Mouse (Mus musculus) bone marrow macrophage, adult 2 months (primary cell): Measurements from ENCODE around the gene Akr1c19.

Source experiments
- CTCF ChIP-seq: IDR thresholded peaks from 2 replicates; pipeline ENCODE4 v1.5.1; 2012; ENCODE audit warnings: low read depth, mild to moderate bottlenecking, low read length, moderate library complexity
- POLR2A ChIP-seq: IDR thresholded peaks from 2 replicates; pipeline ENCODE4 v1.6.1; 2012; ENCODE audit warnings: mild to moderate bottlenecking, low read depth, low read length, borderline replicate concordance

DNA sequence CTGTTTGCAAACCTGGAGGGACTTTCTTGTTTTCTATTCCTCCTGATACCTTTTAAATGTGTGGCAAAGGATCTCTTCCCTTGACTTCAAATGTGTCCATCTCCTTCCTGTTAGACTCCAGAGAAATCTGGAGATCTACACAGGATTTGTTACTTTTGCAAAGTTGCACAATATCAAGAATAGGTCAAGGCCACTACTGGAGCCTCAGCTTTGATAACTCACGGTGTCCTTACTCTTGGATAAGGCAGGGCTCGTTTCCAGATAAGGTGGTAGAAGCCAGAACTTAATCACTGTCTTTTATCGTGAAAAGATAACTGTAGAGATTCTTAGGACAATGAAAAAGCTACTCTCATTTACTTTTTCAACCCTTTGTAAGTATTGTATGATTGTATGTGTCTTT, 36.0 kb upstream of the Akr1c19 start:
- no peak for TF ChIP-seq POLR2A
- TF ChIP-seq CTCF = no peak
